Mouse (Mus musculus) 3134 (cell line): ENCODE data around the gene Prpf18.

ENCODE experiments used
- DNase-seq: peaks from one replicate; pipeline ENCODE4 v3.0.0-alpha.2; 2011; ENCODE audit warnings: low spot score; ENCODE audit not compliant: insufficient read length; ENCODE audit errors: extremely low read depth

Gene Prpf18

GRCm38 (mm10) chr2:4578291-4578690 is 73.6 kb downstream of the Prpf18 start:
- no peak for DNase-seq

GRCm38 (mm10) chr2:4575975-4576374 is 75.9 kb downstream of the Prpf18 start:
- no peak for DNase-seq

GRCm38 (mm10) chr2:4575163-4575562 is 76.8 kb downstream of the Prpf18 start:
- no peak for DNase-seq

- DNase-seq = no peak
These were observed 77.7 kb downstream of the Prpf18 start for GRCm38 (mm10) chr2:4574251-4574650.

- DNase-seq = no peak
These were observed 78.5 kb downstream of the Prpf18 start for GRCm38 (mm10) chr2:4573386-4573785.

- no peak for DNase-seq
These were observed 79.2 kb downstream of the Prpf18 start for GRCm38 (mm10) chr2:4572498-4573263.
